17 mouse cellular contexts compared by ENCODE assay signal in genomic region chr11:95795582-95795981, GRCm38 (mm10). TPM values are rescaled to one million over a fixed set of nuclear protein-coding genes. Genes with fewer than 3 reads are reported as not detected.
A peak's percentile ranks its signal among the peaks of the same experiment; 100 is the strongest.
DNase-seq lines count a peak whose midpoint lies in the region; ATAC-seq lines count a peak whose summit lies in the region.
"Had no signal": no experiment of that assay in that cellular context is flagged by ENCODE, and none has a peak within 500 bp of the region (broad histone marks: within the 10 kb centered on the region; RNA-seq: fewer than 3 reads in every experiment).

No protein-coding gene starts in this region.

- no peaks in the 10 kb centered on the region for H3K36me3 ChIP-seq in kidney, embryonic 16.5 days (ENCODE audit: insufficient read depth, low read length)
- H3K36me3 ChIP-seq: hindbrain, embryonic 10.5 days; limb, embryonic 15.5 days had no signal

- DNase-seq in gastrocnemius, adult 18-20 months (ENCODE audit: low spot score), result peak; percentile 55
- no peak for DNase-seq in gastrocnemius, postnatal 10 days
- peak; percentile 56 for DNase-seq in kidney, adult 11 months
- DNase-seq in testis, postnatal 14 days (ENCODE audit: low spot score), result peak; percentile 46
- DNase-seq in testis, postnatal 10 days (ENCODE audit: low spot score), result no peak
- peak; percentile 79 for DNase-seq in skeletal muscle tissue, adult 2 months (ENCODE audit: low read depth, low spot score)
- DNase-seq in cerebellum, adult 8-10 months, result no peak
- DNase-seq: adrenal gland, postnatal 25 days; cerebellum, postnatal 10 days; liver, postnatal 0 days; midbrain, embryonic 14.5 days; retina, postnatal 1 day; right cerebral cortex, postnatal 4 days had no signal

- H3K4me1 ChIP-seq in kidney, embryonic 16.5 days (ENCODE audit: insufficient read depth, low read length), result peaks cover 16% of the 10 kb centered on the region

- peaks cover 6% of the 10 kb centered on the region; the same call in 1 of the 2 replicates for H3K27me3 ChIP-seq in kidney, embryonic 16.5 days (ENCODE audit: insufficient read depth, low read length)

- no peak overlapping the region for H3K9ac ChIP-seq in kidney, embryonic 16.5 days (replicated peaks; ENCODE audit: low read length)
- H3K9ac ChIP-seq: limb, embryonic 15.5 days; liver, postnatal 0 days had no signal

- no peak overlapping the region for H3K27ac ChIP-seq in kidney, embryonic 16.5 days (ENCODE audit: low read length)
- H3K27ac ChIP-seq: limb, embryonic 15.5 days; macrophage had no signal

- H3K4me2 ChIP-seq in kidney, embryonic 16.5 days (replicated peaks; ENCODE audit: low read depth, low read length), result no peak overlapping the region

- no peak overlapping the region for H3K4me3 ChIP-seq in kidney, embryonic 16.5 days (ENCODE audit: low read length)

- no peaks in the 10 kb centered on the region for H3K9me3 ChIP-seq in kidney, embryonic 16.5 days (ENCODE audit: low read length)
- H3K9me3 ChIP-seq: hindbrain, embryonic 10.5 days; limb, embryonic 15.5 days had no signal

- no peak for ATAC-seq in kidney, embryonic 16.5 days (ENCODE audit: low FRiP score, low TSS enrichment)
- ATAC-seq: liver, postnatal 0 days had no signal

- WGBS in kidney, embryonic 16.5 days, result 54% methylated on average over 5 of the region's 5 CpGs

RNA-seq across cellular contexts. Expression of gene Phospho1, which starts 28.7 kb away (rescaled TPM):
- 100 to 1,000 TPM; 355 to 388 TPM for total RNA-seq in gastrocnemius, adult 18-20 months (2021)
- 100 to 1,000 TPM; 131 to 134 TPM for total RNA-seq in gastrocnemius, postnatal 10 days (2021)
- not detected in 2 replicates for polyA plus RNA-seq in kidney, embryonic 16.5 days (2015; fragmentation: Nextera tagmentation; extraction: Ambion mirVana)

RNA-seq across cellular contexts. Expression of gene Gngt2, which starts 41.4 kb away (rescaled TPM):
- 1 to 10 TPM; 5.5 to 6.9 TPM for total RNA-seq in gastrocnemius, adult 18-20 months (2021)
- total RNA-seq in gastrocnemius, postnatal 10 days (2021), result 1 to 10 TPM; 7.0 to 9.4 TPM
- 21.0 and 24.2 TPM in 2 replicates for polyA plus RNA-seq in kidney, embryonic 16.5 days (2015; fragmentation: Nextera tagmentation; extraction: Ambion mirVana)

RNA-seq across cellular contexts. Expression of gene Abi3, which starts 46.7 kb away (rescaled TPM):
- total RNA-seq in gastrocnemius, adult 18-20 months (2021), result 1 to 10 TPM; 3.0 to 4.2 TPM
- 1 to 10 TPM; 3.4 to 7.1 TPM for total RNA-seq in gastrocnemius, postnatal 10 days (2021)
- polyA plus RNA-seq in kidney, embryonic 16.5 days (2015; fragmentation: Nextera tagmentation; extraction: Ambion mirVana), result 11.7 and 14.1 TPM in 2 replicates

Comparison
In these comparisons a context has a peak if more than half of its experiments do, and no peak if none do; other contexts are left out.
1. DNase-seq: peak in gastrocnemius, adult 18-20 months (single experiment), kidney, adult 11 months (single experiment), testis, postnatal 14 days (single experiment) and skeletal muscle tissue, adult 2 months (single experiment); none in gastrocnemius, postnatal 10 days (single experiment), testis, postnatal 10 days (single experiment) and cerebellum, adult 8-10 months (single experiment).